Mouse (Mus musculus) ovary, adult 2 months (tissue): ENCODE measurements around the gene Zbtb24. TPM values are rescaled to one million over a fixed set of nuclear protein-coding genes. Genes with fewer than 3 reads are reported as not detected.

Experiments
- polyA plus RNA-seq: library from polyadenylated mRNA; depleted of rRNA; stranded (reverse); fragments of >200 nt; gene quantifications from 2 replicates; pipeline ENCODE4 v1.2.3, GENCODE M21; 2012; rRNA removed

Zbtb24 gene
- polyA plus RNA-seq: 19.2 and 20.4 TPM in 2 replicates

DNA sequence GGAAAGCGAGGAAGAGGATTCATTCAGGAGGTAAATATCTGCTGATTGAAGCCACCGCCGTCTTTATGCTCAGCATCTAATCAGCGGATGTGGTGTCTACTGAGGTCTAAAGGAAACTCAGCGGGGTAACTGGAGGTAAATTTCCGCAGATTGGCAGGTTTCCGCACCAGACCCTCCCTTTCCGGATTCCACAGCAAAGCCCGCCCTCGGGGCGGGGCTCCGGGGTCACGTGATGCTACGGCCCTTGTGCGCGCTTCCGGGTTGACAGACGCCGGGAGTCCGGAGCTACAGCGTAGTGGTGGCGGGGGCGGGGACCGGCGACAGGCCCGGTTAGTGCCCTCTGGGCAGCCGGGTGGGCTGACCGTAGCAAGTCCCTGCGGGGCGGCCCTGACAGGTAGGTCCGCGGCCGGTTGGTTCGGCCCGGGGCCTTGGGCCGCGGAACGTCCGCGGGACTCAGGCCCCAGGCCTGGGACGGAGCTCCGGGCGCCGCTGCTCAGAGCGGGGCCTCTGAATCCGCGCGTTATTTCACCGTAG is at the start of gene Zbtb24:
TSS of gene Zbtb24 (plus strand) at position 247 of the 534 bp plus-strand sequence.

DNA sequence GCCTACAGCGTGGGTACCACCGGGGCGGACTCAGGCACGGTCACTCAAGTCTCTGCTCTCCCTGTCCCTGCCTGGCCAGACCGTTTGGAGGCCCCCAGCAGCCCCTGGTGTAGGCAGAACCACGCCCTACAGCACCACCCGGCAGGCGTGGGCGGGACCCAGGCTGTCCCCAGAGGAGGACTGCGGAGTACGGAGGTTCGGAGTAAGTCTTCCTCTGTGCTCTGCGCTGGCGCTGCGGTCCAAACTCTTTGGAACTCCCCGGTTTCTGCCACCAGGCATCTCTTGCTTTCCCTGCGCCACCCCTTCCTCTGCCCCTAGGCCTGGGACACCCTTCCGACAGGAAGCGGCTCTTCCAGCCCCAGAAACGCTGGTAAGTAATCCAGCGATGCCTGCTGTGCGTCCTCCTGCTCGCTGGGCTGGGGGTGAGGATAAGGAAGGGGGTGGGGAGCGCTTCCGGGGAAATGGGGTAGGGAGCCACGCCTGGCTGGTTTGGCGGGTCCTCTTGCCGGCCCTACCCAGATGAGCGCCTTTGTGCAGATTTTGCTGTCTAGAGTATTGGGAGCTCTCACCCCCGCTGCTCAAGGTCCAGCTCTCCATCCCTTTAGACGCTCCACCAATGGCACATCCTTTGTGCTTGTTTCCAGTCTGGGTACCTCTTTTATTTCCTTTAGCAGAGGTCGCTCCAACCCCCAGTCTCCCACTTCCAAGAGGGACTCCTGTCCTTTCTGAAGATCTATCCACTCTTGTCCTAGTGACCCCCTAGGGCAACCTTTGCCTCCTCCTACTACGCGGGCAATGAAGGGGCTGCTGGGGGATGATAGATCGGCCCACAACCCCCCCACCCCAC is 26.2 kb downstream of the Zbtb24 start, which contains the start of gene Mical1:
TSS of gene Mical1 (plus strand) at position 144 of the 847 bp plus-strand sequence.

DNA sequence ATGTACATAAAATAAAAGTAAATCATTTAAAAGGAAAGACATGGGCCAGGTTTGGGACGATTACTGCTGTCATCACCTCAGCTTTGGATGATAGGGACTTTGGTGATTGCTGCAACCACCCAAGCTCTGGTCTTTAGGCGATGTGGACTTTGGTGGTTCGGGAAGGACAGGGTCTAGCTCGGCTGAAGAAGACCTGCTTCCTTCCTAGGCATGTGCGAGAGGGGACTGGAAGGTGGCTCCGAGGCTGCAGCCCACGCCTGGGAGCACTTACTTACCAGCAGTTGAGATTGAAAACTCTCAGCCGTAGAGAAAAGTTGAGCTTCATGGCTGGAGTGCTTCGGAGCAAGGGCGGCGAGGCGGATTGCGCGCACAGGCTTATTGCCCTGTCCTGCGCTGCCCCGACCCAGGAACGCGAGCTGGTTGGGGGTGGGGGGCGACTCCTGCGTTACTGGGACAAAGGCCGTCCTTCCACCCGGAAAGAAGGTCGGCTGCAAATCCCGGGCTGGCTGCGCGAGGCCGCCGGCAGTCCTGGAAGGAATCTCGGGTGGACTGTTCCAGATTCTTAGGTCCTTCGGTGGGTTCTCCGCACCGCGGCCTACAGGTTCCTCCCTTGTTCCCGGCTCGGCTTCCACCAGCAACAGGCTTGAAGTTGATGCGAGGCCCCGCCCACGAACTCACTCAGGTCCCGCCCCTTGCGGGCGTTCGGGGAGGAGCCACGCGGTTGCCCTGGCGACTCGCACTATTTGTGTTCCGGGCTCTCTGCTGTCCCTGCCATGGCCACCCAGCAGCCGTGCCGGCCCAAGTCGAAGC is 39.7 kb downstream of the Zbtb24 start, which contains the start of the genes Smpd2 and Ppil6:
TSS of gene Smpd2 (minus strand) at position 662 of the 810 bp plus-strand sequence.
TSS of gene Ppil6 (plus strand) at position 732 of the 810 bp plus-strand sequence.

Other genes starting within 250 kb of the Zbtb24 start
- gene Fig4, start 147.1 kb upstream of the Zbtb24 start, polyA plus RNA-seq: 13.1 and 13.3 TPM in 2 replicates
- 0.10 and 0.16 TPM in 2 replicates for gene Ak9, start 146.4 kb upstream of the Zbtb24 start, polyA plus RNA-seq
- 48.1 and 53.0 TPM in 2 replicates for gene Mical1, start 25.9 kb downstream of the Zbtb24 start, polyA plus RNA-seq
- 74.9 and 102 TPM in 2 replicates for gene Smpd2, start 40.0 kb downstream of the Zbtb24 start, polyA plus RNA-seq
- 1.2 and 2.1 TPM in 2 replicates for gene Ppil6, start 40.1 kb downstream of the Zbtb24 start, polyA plus RNA-seq
- 80.4 and 109 TPM in 2 replicates for gene Cd164, start 69.0 kb downstream of the Zbtb24 start, polyA plus RNA-seq